Mouse (Mus musculus): Measurements from ENCODE around the gene Tob2. TPM values are rescaled to one million over a fixed set of nuclear protein-coding genes. Genes with fewer than 3 reads are reported as not detected.

Tob2 gene
- polyA plus RNA-seq, 1 experiment from 2014 or later = 12.3 TPM

DNA sequence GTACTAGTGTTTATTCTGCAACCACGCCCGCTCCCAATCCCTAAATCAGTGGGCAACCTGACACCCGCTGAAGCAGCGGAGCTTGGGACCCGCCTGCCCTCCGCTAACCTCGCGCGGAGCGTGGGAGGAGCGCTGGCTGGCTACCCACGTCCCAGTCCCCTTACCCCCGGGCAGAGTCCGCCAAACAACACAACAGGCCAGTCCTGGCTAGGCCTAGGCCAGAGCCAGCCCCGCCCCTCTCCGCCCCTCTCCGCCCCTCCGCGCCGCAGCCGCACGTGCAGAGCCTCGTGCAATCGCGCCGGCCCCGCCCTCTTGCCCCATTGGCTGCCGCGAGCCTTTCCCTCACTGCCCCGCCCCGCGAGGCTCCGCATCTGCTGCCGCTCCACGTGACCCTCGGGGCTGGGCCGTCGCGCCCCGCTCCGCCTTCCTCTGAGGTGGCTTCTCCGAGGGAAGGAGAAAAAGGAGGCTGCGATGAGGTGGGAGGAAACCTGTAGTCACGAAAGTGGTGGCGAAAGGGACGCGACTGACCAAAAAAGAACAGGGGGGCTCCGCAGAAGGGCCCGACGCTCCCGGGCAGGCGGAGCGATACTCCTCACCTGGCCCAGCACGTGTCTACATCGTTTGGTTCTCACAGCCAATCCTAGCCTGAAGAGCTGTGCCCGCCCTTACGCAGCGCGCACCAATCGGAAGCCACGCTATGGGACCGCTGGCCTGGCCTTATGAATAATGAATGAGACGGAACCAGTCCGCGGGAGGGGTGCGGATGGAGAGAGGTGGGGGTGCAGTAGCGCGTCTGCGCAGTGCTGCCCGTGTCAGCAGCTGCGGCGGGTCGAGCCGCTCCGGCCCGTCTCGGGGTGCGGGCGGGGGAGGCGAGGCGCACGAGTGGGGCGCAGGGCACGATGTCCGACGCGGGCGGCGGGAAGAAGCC, 47.7 kb downstream of the Tob2 start:
- peaks cover 5% of the 10 kb centered on the region for H3K36me3 ChIP-seq (replicated peaks; ENCODE audit: insufficient read depth, low read length)
- peak overlapping the region; percentile 67 for H3K9ac ChIP-seq (replicated peaks)
- H3K9me3 ChIP-seq (ENCODE audit: low read length) = no peaks in the 10 kb centered on the region
- WGBS (ENCODE audit: insufficient replicate concordance) = under 1% methylated on average over 76 of the region's 89 CpGs
- ATAC-seq (peak; percentile 91), DNase-seq (peak; percentile 99)
- peak overlapping the region; percentile 58 for H3K4me3 ChIP-seq (ENCODE audit: low read depth, low read length)
- peaks cover 29% of the 10 kb centered on the region for H3K4me1 ChIP-seq (ENCODE audit: insufficient read depth)
- peak overlapping the region; percentile 92 for H3K27ac ChIP-seq (ENCODE audit: low read depth)
- no peaks in the 10 kb centered on the region for H3K27me3 ChIP-seq (ENCODE audit: insufficient read depth, low read length)
- TF ChIP-seq EP300 (IDR thresholded peaks at IDR 0.05; ENCODE audit: low read depth) (no peak; the same call in none of the 2 replicates), CTCF (IDR thresholded peaks at IDR 0.05; ENCODE audit: low read depth) (no peak)
- H3K4me2 ChIP-seq (ENCODE audit: low read depth, low read length) = peak overlapping the region; percentile 83

DNA sequence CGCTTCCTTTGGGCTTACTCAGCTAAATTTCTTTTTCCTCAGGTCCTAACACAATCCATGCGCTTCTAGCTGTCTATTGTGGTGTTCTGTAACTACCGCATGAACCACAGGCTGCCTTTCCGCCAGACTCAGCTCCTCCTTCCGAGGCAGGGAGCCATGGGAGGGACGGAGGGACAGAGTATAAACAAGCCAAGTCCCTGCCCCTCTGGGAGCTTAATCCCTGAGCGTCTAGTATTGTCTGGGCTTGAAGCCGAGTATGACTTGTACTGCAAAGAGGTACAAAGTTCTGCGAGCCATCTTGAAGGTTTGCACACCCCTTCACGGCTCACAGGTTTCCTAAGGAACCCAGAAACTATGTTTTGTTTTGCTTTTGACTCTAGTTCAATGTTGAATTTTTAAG, 48.4 kb downstream of the Tob2 start:
- peak overlapping the region; percentile 60 for H3K9ac ChIP-seq (replicated peaks)
- H3K27ac ChIP-seq (ENCODE audit: low read depth) = peak overlapping the region; percentile 92
- peak overlapping the region; percentile 58 for H3K4me3 ChIP-seq (ENCODE audit: low read depth, low read length)
- no peaks in the 10 kb centered on the region; the same call in 1 of the 2 replicates for H3K36me3 ChIP-seq (replicated peaks; ENCODE audit: insufficient read depth, low read length)
- peak; percentile 38 for ATAC-seq
- WGBS (ENCODE audit: insufficient replicate concordance) = 1% methylated on average over 10 of the region's 10 CpGs
- H3K4me1 ChIP-seq (ENCODE audit: insufficient read depth) = peaks cover 29% of the 10 kb centered on the region
- no peaks in the 10 kb centered on the region for H3K27me3 ChIP-seq (ENCODE audit: insufficient read depth, low read length)
- no peaks in the 10 kb centered on the region for H3K9me3 ChIP-seq (ENCODE audit: low read length)
- H3K4me2 ChIP-seq (ENCODE audit: low read depth, low read length) = peak overlapping the region; percentile 83
- TF ChIP-seq CTCF (IDR thresholded peaks at IDR 0.05; ENCODE audit: low read depth) (no peak), EP300 (IDR thresholded peaks at IDR 0.05; ENCODE audit: low read depth) (no peak; the same call in none of the 2 replicates)
- DNase-seq = peak; percentile 76

DNA sequence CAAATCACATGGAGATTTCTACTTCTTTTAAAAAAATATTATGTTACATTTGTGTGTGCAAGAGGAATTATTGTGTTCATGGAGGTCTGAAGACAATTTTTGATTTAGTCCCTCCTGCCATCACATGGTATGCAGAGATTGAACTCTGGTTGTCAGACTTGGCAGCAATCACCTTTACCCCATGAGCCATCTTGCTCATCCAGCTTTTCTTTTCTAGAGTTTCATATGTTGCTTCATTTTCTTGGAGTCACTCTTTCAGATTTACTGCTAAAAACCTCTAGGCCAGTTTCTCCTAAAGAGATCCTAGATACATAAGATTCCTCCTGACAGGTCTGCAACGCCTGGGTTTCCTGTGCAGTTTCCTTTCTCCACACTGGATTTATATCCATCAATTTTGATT, 49.0 kb downstream of the Tob2 start:
- Histone ChIP-seq H3K36me3 (replicated peaks; ENCODE audit: insufficient read depth, low read length) (no peaks in the 10 kb centered on the region), H3K9ac (replicated peaks) (peak overlapping the region; percentile 60; the same call in 1 of the 2 replicates), H3K9me3 (ENCODE audit: low read length) (no peaks in the 10 kb centered on the region), H3K4me3 (ENCODE audit: low read depth, low read length) (no peak overlapping the region), H3K4me1 (ENCODE audit: insufficient read depth) (peaks cover 29% of the 10 kb centered on the region), H3K27ac (ENCODE audit: low read depth) (peak overlapping the region; percentile 92), H3K4me2 (ENCODE audit: low read depth, low read length) (peak overlapping the region; percentile 83), H3K27me3 (ENCODE audit: insufficient read depth, low read length) (no peaks in the 10 kb centered on the region)
- TF ChIP-seq CTCF (IDR thresholded peaks at IDR 0.05; ENCODE audit: low read depth) = no peak
- TF ChIP-seq EP300 (IDR thresholded peaks at IDR 0.05; ENCODE audit: low read depth) = no peak
- ATAC-seq (no peak), DNase-seq (no peak)
- WGBS (ENCODE audit: insufficient replicate concordance) = 25% methylated on average over 1 of the region's 1 CpGs

DNA sequence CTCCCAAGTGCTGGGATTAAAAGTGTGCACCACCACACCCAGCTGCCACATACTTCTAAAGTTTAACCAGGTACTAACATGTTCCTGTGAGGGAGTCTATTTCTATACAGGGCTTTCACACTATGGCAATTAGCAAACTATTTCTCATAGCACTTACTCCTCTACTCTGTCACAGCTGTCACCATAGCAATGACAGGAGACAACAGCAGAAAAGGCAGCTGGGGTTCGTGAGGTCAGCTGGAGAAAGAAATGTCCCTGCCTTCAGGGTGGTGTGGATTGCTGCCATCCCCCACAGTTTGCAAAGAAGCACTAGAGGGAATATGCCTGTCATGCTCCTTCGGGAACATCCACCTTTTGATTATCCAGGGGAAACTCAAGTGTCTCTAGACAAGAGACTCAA, 49.8 kb downstream of the Tob2 start:
- ATAC-seq (no peak), DNase-seq (no peak)
- Histone ChIP-seq H3K9me3 (ENCODE audit: low read length) (no peaks in the 10 kb centered on the region), H3K4me2 (ENCODE audit: low read depth, low read length) (no peak overlapping the region), H3K4me1 (ENCODE audit: insufficient read depth) (peaks cover 29% of the 10 kb centered on the region), H3K36me3 (replicated peaks; ENCODE audit: insufficient read depth, low read length) (no peaks in the 10 kb centered on the region), H3K4me3 (ENCODE audit: low read depth, low read length) (no peak overlapping the region), H3K27ac (ENCODE audit: low read depth) (no peak overlapping the region), H3K9ac (replicated peaks) (no peak overlapping the region), H3K27me3 (ENCODE audit: insufficient read depth, low read length) (no peaks in the 10 kb centered on the region)
- 66% methylated on average over 2 of the region's 2 CpGs for WGBS (ENCODE audit: insufficient replicate concordance)
- TF ChIP-seq EP300 (IDR thresholded peaks at IDR 0.05; ENCODE audit: low read depth) (no peak), CTCF (IDR thresholded peaks at IDR 0.05; ENCODE audit: low read depth) (no peak)

DNA sequence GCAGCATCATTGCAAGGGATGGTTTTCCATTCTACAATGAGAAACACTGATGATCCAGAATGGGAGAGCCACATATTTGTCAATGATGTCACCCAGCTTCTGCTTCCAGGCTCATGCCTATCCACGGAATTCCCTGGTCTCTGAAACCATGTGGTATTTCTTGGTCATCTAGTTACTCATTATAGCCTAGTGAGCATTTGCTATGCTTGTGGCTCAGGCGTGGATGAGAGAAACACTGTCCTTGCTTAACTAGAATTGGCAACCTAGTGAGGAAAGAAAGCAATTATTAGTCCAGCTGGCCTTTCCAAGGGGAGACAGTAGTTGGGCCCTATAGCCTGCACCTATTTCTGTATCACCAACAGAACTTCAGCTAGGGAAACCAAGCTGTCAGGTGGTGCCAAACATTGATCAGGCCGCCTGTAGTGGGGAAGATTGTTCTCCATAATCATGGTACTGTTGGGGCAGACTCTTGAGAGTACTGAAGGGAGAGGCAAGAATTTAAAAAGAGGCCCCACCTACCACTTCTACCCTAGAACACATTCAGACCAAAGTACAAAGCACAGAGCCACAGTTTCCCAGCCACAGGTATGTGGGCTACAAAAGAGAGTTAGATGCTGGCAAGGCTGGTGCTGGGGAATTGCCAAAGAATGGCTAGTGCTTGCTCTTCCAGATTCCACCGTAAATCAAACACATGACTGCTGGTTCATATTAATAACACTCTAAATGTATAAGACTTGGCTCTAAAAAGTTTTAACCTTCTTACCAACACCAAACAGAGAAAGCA, 51.8 kb downstream of the Tob2 start:
- ATAC-seq = no peak
- H3K9ac ChIP-seq (replicated peaks) = no peak overlapping the region
- H3K4me2 ChIP-seq (ENCODE audit: low read depth, low read length) = no peak overlapping the region
- peaks cover 30% of the 10 kb centered on the region for H3K4me1 ChIP-seq (ENCODE audit: insufficient read depth)
- 77% methylated on average over 4 of the region's 4 CpGs for WGBS (ENCODE audit: insufficient replicate concordance)
- H3K9me3 ChIP-seq (ENCODE audit: low read length) = no peaks in the 10 kb centered on the region
- no peaks in the 10 kb centered on the region for H3K27me3 ChIP-seq (ENCODE audit: insufficient read depth, low read length)
- H3K27ac ChIP-seq (ENCODE audit: low read depth) = no peak overlapping the region
- no peak for TF ChIP-seq CTCF (IDR thresholded peaks at IDR 0.05; ENCODE audit: low read depth)
- TF ChIP-seq EP300 (IDR thresholded peaks at IDR 0.05; ENCODE audit: low read depth) = no peak
- no peaks in the 10 kb centered on the region for H3K36me3 ChIP-seq (replicated peaks; ENCODE audit: insufficient read depth, low read length)
- no peak overlapping the region for H3K4me3 ChIP-seq (ENCODE audit: low read depth, low read length)
- no peak for DNase-seq

DNA sequence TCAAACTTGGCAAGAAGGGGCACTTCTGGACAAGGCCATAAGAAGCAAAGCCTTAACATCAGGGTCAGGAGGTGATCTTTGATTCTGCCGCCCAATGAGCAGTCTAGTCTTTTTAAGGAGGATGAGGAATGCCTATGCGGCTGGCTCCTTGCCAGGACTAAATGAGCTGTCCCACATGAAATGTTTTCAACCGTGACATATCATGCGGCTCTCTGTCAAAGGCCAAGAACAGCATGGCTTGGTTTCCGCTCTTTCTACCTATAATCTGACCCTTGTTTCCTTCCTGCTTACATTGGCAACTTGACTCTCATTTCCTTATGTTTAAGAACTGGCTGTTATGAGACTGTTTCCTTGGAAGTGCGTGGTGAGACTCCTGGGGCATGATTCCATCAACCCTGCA, 53.0 kb downstream of the Tob2 start:
- H3K4me3 ChIP-seq (ENCODE audit: low read depth, low read length) = no peak overlapping the region
- WGBS (ENCODE audit: insufficient replicate concordance) = 73% methylated on average over 6 of the region's 6 CpGs
- H3K9me3 ChIP-seq (ENCODE audit: low read length) = no peaks in the 10 kb centered on the region
- DNase-seq = no peak
- H3K4me1 ChIP-seq (ENCODE audit: insufficient read depth) = peaks cover 30% of the 10 kb centered on the region
- H3K9ac ChIP-seq (replicated peaks) = no peak overlapping the region
- no peak overlapping the region for H3K4me2 ChIP-seq (ENCODE audit: low read depth, low read length)
- no peaks in the 10 kb centered on the region for H3K36me3 ChIP-seq (replicated peaks; ENCODE audit: insufficient read depth, low read length)
- H3K27me3 ChIP-seq (ENCODE audit: insufficient read depth, low read length) = no peaks in the 10 kb centered on the region
- ATAC-seq = no peak
- no peak overlapping the region for H3K27ac ChIP-seq (ENCODE audit: low read depth)
- TF ChIP-seq CTCF (IDR thresholded peaks at IDR 0.05; ENCODE audit: low read depth) (no peak), EP300 (IDR thresholded peaks at IDR 0.05; ENCODE audit: low read depth) (peak; percentile 47; the same call in 1 of the 2 replicates)

Data from liver, postnatal 0 days (tissue).